Mouse (Mus musculus): ENCODE results near the gene Gm9573. TPM values are rescaled to one million over a fixed set of nuclear protein-coding genes. Genes with fewer than 3 reads are reported as not detected.

Gene Gm9573
- polyA plus RNA-seq, 1 experiment from 2014 or later, result not detected

DNA sequence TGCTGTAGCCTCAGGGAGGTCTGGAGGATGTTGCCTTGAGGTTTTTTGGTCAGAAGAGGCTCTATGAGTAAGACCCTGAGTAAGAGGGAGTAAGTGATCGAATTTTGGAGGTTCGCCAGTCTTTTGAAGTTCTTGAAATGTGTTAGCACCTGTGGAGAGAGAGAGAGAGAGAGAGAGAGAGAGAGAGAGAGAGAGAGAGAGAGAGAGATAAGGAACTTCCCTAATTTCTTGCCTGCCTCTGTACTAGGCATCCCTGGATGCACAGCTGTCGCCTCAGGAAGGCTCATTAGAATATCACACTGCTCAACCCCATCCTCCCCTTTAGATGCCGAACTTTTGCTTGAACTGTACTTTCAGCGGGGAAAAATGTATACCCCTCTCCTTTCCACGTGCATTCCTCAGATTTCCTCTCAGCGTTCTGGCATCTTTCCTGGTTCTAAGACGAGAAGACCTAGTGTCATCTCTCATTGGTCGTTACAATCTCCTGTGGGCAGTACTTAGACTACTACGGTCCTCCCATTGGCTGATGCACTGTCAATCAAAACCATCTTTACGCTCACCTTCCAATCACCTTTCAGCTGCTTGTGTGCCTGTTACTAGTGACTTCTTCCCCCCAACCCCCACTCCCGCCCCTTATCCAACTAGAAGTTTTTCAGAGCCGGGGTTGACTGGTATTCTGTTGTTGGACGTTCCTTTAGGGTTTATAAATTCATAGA lies 12.2 kb upstream of the Gm9573 start:
- 27% methylated on average over 14 of the region's 14 CpGs for WGBS
- H3K9me3 ChIP-seq, result no peaks in the 10 kb centered on the region
- ATAC-seq (replicated peaks), result peak; percentile 82

DNA sequence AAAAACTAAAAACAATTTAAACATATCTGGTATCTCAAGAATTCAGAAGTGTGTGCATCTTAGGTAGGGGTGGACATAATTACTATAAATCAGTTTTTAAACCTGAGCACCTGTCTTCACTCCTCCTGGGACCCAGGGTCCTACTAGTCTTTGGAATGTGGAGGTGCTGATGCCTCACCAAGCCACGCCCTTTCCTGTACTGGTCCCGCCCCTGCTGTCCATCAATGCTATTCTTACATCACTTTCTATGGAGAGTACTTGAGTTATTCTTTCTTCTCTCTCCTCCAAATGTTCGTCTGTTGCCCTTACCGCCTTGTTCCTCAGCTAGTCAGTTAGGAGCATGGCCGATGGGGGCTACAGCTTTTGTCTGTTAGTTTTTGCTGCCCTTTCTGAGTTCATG lies 9.9 kb upstream of the Gm9573 start:
- WGBS, result 39% methylated on average over 5 of the region's 5 CpGs
- Histone ChIP-seq H3K9ac (no peak overlapping the region), H3K4me2 (peak overlapping the region; percentile 74; the same call in 1 of the 2 replicates), H3K4me3 (no peak overlapping the region), H3K27me3 (replicated peaks) (peaks cover 8% of the 10 kb centered on the region), H3K4me1 (no peaks in the 10 kb centered on the region), H3K27ac (no peak overlapping the region), H3K9me3 (no peaks in the 10 kb centered on the region), H3K36me3 (replicated peaks) (no peaks in the 10 kb centered on the region)
- ATAC-seq (replicated peaks), result no peak; the same call in 1 of the 2 replicates

More for the DNA sequence above, 12.2 kb upstream of the Gm9573 start:
- H3K4me2 ChIP-seq, result peak overlapping the region; percentile 30
- no peak overlapping the region for H3K27ac ChIP-seq
- H3K9ac ChIP-seq, result no peak overlapping the region
- no peaks in the 10 kb centered on the region for H3K36me3 ChIP-seq (replicated peaks)
- peaks cover 8% of the 10 kb centered on the region for H3K27me3 ChIP-seq (replicated peaks)
- no peak overlapping the region for H3K4me3 ChIP-seq
- no peaks in the 10 kb centered on the region for H3K4me1 ChIP-seq

DNA sequence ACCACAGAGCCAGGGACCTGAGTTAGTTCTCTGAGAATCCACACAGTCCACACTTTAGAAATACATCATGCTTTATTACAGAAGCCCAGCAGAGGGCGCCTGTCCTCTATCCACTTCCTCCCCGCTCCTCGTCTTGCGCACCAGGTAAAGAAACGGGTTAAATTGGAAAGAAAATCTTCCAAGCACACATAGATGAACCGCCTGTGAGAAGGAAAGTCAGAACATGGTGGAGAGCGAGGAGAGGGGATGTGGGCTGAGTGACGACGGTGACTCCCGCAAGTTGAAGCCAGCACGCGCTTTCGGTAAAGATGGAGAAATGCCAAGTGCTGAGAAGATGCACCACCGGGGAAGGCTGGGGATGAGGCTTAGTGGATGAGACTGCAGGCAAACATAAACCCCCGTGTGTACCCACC lies 9.3 kb upstream of the Gm9573 start:
- under 1% methylated on average over 15 of the region's 15 CpGs for WGBS
- H3K4me3 ChIP-seq, result peak overlapping the region; percentile 43
- H3K27ac ChIP-seq, result peak overlapping the region; percentile 63
- peak overlapping the region; percentile 46 for H3K9ac ChIP-seq
- peak; percentile 81 for ATAC-seq (replicated peaks)
- peaks cover 8% of the 10 kb centered on the region for H3K27me3 ChIP-seq (replicated peaks)
- no peaks in the 10 kb centered on the region for H3K36me3 ChIP-seq (replicated peaks)
- peak overlapping the region; percentile 74 for H3K4me2 ChIP-seq
- no peaks in the 10 kb centered on the region for H3K9me3 ChIP-seq
- no peaks in the 10 kb centered on the region for H3K4me1 ChIP-seq

DNA sequence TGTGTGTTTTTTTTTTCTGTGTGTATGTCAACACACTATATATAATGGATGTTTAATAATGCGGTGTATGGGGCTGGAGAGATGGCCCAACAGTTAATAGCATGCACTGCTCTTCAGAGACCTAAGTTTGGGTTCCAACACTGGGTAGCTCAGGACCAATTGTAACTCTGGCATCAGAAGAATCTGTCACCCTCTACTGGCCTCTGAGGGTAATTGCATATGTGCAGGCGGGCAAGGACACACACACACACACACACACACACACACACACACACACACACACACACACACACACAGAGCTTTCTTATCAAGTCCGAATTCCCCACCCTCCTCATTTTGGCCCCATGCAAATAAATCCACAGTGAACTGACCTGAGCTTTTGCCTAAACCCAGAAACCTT lies 8.8 kb upstream of the Gm9573 start:
- Histone ChIP-seq H3K4me2 (no peak overlapping the region), H3K9me3 (no peaks in the 10 kb centered on the region)

DNA sequence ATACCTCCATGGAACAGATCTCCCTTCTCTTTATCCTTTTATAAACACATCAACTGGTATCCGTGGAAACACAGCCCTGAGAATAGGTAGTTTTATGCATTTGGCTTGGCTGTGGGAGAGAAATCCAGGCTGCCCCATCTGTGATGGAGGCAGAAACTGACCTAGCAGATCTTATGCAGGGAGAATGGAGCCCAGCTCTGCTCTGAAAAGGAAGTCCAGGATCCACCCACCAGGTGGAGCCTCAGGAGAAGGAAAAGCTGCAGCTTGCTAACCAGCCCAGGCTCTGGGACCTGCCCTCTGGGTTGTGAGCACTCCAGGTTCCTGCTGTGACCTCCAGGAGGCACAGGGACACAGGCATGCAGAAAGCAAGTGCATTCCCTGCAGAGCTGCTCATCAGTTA lies 7.6 kb upstream of the Gm9573 start:
- WGBS, result 14% methylated on average over 1 of the region's 1 CpGs
- no peak overlapping the region for H3K9ac ChIP-seq
- H3K36me3 ChIP-seq (replicated peaks), result no peaks in the 10 kb centered on the region
- H3K9me3 ChIP-seq, result no peaks in the 10 kb centered on the region
- no peak overlapping the region for H3K27ac ChIP-seq
- H3K27me3 ChIP-seq (replicated peaks), result peaks cover 8% of the 10 kb centered on the region
- ATAC-seq (replicated peaks), result 0 out of 2 replicates have a peak, but pooled peaks have one; percentile 34
- no peak overlapping the region for H3K4me2 ChIP-seq
- no peak overlapping the region for H3K4me3 ChIP-seq
- no peaks in the 10 kb centered on the region for H3K4me1 ChIP-seq

More for the DNA sequence above, 8.8 kb upstream of the Gm9573 start:
- Histone ChIP-seq H3K27me3 (replicated peaks) (peaks cover 8% of the 10 kb centered on the region), H3K27ac (no peak overlapping the region), H3K4me3 (no peak overlapping the region), H3K9ac (no peak overlapping the region), H3K4me1 (no peaks in the 10 kb centered on the region), H3K36me3 (replicated peaks) (no peaks in the 10 kb centered on the region)
- WGBS, result 87% methylated on average over 3 of the region's 3 CpGs
- no peak for ATAC-seq (replicated peaks)

DNA sequence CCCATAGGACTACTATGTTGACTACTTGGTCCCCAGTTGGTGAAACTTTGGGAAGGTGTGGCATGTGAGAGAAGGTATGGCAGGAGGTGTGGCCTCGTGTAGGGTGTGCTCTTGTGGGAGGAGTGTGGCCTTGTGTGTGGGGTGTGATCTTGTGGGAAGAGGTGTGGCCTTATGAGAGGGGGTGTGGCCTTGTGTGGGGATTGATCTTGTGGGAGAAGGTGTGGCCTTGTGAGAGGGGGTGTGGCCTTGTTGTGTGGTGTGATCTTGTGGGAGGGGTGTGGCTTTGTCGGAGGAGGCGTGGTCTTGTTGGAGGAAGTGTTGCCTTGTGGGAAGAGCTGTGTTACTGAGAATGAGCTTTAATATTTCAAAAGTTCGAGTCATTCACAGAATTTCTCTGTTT lies 9.3 kb downstream of the Gm9573 start:
- H3K9me3 ChIP-seq, result no peaks in the 10 kb centered on the region
- WGBS, result 78% methylated on average over 4 of the region's 4 CpGs
- no peaks in the 10 kb centered on the region for H3K36me3 ChIP-seq (replicated peaks)
- no peak overlapping the region for H3K27ac ChIP-seq
- H3K4me1 ChIP-seq, result no peaks in the 10 kb centered on the region
- ATAC-seq (replicated peaks), result no peak
- no peak overlapping the region for H3K4me2 ChIP-seq
- no peak overlapping the region for H3K9ac ChIP-seq
- H3K27me3 ChIP-seq (replicated peaks), result no peaks in the 10 kb centered on the region
- no peak overlapping the region for H3K4me3 ChIP-seq

DNA sequence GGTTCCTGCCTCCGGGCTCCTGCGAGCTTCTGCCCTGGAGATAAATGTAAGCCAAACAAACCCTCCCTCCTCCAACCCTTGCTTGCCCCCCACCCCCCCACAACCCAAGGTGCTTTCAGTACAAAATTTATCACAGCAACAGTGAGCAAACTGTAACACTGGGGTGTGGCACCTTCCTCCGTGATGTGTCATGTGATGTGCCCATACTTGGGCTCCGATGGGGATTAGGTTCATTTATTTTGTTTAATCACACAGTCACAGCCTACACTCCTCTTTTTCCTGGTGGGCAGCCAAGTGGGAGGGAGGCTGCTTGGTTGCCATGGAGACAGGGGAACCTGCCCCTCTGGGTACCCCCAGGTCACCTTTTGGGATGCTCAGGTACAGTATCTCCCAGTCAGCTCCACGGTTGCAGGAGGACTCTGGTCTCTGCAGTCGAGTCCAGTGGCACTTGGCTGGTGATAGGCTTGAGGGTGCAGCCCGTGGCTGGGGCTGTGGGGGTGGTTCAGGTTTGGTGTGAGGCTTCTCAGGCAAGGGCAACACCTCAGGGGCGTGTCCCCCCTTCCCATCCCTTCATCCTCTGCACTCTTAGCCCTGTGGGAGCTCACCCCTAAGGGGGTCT lies 24.6 kb downstream of the Gm9573 start:
- H3K27ac ChIP-seq, result no peak overlapping the region
- H3K4me2 ChIP-seq, result no peak overlapping the region
- no peaks in the 10 kb centered on the region for H3K4me1 ChIP-seq
- no peaks in the 10 kb centered on the region for H3K9me3 ChIP-seq
- no peak overlapping the region for H3K9ac ChIP-seq
- no peak for ATAC-seq (replicated peaks)
- H3K27me3 ChIP-seq (replicated peaks), result no peaks in the 10 kb centered on the region
- no peaks in the 10 kb centered on the region for H3K36me3 ChIP-seq (replicated peaks)
- 54% methylated on average over 8 of the region's 8 CpGs for WGBS
- H3K4me3 ChIP-seq, result no peak overlapping the region

DNA sequence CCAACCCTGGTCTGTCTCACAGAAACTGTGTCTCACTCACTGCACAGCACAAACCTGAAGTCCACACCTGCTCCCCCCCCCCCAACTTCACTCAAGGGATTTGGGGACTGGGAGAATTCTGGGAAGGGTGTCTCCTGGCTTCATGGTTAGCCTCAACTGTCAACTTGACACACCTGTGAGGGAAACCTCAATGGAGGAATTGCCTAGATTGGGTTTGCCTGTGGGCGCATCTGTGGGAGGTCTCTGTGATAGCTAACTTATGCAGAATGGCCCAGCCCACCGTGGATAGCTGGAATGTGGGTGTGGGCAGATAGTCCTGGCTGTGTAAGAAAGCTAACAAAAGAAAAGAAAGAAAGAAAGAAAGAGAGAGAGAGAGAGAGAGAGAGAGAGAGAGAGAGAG lies 25.2 kb downstream of the Gm9573 start, which contains the start of gene Sfta2:
Gene Sfta2 (plus strand): TSS at position 301 of the 400 bp plus-strand sequence.
- H3K36me3 ChIP-seq (replicated peaks), result no peaks in the 10 kb centered on the region
- H3K4me2 ChIP-seq, result no peak within 1 kb of the TSS
- H3K9me3 ChIP-seq, result no peaks in the 10 kb centered on the region
- no peak within 1 kb of the TSS for H3K9ac ChIP-seq
- ATAC-seq (replicated peaks), result no peak
- no peak within 1 kb of the TSS for H3K27ac ChIP-seq
- 76% methylated on average over 2 of the region's 2 CpGs for WGBS
- H3K4me1 ChIP-seq, result no peaks in the 10 kb centered on the region
- no peaks in the 10 kb centered on the region for H3K27me3 ChIP-seq (replicated peaks)
- H3K4me3 ChIP-seq, result no peak within 1 kb of the TSS

DNA sequence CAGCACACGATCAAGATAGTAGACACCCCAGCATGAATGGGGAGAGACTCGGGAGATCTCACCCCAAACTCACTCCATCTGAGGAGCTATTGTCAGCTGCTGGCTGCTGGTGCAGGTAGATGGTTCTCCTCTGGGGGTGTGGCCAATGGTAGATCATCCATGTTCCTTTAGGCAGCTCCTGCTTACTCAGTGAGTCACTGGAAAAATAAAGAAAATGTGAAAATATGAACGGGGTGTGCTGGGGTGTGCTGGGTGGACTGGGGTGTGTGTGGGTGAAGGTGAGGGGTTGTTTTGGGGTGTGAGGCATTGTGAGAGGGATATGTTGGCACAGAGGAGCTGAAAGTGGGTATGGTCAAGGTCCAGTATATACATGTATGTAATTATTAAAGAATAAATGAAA lies 29.0 kb downstream of the Gm9573 start:
- Histone ChIP-seq H3K27ac (no peak overlapping the region), H3K4me2 (no peak overlapping the region), H3K4me3 (no peak overlapping the region), H3K9me3 (no peaks in the 10 kb centered on the region), H3K27me3 (replicated peaks) (no peaks in the 10 kb centered on the region; the same call in 1 of the 2 replicates), H3K36me3 (replicated peaks) (no peaks in the 10 kb centered on the region), H3K9ac (no peak overlapping the region), H3K4me1 (no peaks in the 10 kb centered on the region)
- 94% methylated on average over 3 of the region's 3 CpGs for WGBS
- ATAC-seq (replicated peaks), result no peak

DNA sequence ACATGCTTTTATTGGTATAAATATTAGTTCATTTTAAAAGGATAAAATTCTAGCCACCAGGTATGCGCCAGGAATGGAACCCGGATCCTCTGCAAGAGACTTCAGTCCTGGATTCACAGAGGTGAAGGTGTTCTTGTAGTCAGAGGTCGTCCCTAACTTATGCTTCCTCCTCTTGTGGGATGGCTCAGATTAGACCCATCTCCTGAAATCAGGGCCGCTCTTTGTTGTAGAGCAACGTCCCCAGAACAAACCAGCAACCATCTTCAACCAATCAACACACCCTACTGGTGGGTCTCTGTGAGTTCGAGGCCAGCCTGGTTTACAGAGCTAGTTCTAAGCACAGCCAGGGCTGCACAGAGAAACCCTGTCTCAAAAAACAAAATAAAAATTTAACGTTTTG lies 32.0 kb downstream of the Gm9573 start:
- no peak overlapping the region for H3K27ac ChIP-seq
- H3K9me3 ChIP-seq, result no peaks in the 10 kb centered on the region
- no peak for ATAC-seq (replicated peaks)
- no peak overlapping the region for H3K4me3 ChIP-seq
- 86% methylated on average over 7 of the region's 7 CpGs for WGBS
- H3K27me3 ChIP-seq (replicated peaks), result no peaks in the 10 kb centered on the region; the same call in 1 of the 2 replicates
- no peaks in the 10 kb centered on the region for H3K36me3 ChIP-seq (replicated peaks)
- no peak overlapping the region for H3K4me2 ChIP-seq
- no peak overlapping the region for H3K9ac ChIP-seq
- H3K4me1 ChIP-seq, result 0 out of 2 replicates have a peak, but pooled peaks cover 6% of the 10 kb centered on the region

DNA sequence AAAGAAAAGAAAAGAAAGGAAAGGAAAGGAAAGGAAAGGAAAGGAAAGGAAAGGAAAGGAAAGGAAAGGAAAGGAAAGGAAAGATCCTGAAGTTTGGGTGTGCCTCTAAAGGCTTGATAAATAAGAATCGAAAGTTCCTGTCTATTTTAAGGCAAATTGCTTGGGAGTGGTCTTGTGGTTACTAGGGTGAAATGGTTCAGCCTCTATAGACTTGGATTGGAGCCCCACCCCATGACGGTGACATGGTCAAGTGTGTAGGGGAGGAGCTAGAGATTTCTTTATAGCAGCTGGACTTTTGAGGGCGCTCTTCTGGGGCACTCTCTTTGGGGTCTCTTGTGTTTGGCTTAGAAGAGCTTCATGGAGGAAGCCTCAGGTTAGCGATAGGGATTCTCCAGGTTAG lies 32.7 kb downstream of the Gm9573 start:
- Histone ChIP-seq H3K9ac (no peak overlapping the region), H3K36me3 (replicated peaks) (no peaks in the 10 kb centered on the region), H3K4me1 (0 out of 2 replicates have a peak, but pooled peaks cover 6% of the 10 kb centered on the region), H3K27me3 (replicated peaks) (no peaks in the 10 kb centered on the region; the same call in 1 of the 2 replicates), H3K9me3 (no peaks in the 10 kb centered on the region), H3K4me2 (no peak overlapping the region), H3K4me3 (no peak overlapping the region), H3K27ac (no peak overlapping the region)
- no peak for ATAC-seq (replicated peaks)
- WGBS, result 42% methylated on average over 4 of the region's 4 CpGs

DNA sequence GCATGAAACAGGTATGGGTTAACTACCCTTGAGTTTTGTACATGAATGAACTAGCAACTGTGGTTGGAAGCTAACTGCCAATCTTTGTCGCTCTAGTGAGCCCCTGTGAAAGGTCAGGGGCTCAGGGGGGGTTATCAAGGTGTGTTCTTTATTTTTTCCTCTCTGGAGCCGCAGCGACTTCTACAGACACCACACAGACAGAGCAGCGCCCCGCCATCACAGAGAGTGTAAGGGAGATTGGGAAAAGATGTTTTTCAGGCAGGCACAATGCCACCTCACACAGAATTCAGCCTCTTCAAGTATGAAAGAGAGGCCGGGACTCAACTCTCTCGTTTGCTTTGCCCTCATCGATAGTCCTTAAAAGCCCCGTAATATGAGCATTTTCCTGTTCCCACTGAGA lies 34.3 kb downstream of the Gm9573 start:
- Histone ChIP-seq H3K9ac (no peak overlapping the region), H3K27ac (no peak overlapping the region), H3K36me3 (replicated peaks) (no peaks in the 10 kb centered on the region), H3K9me3 (no peaks in the 10 kb centered on the region), H3K4me3 (no peak overlapping the region), H3K4me1 (0 out of 2 replicates have a peak, but pooled peaks cover 6% of the 10 kb centered on the region), H3K4me2 (no peak overlapping the region), H3K27me3 (replicated peaks) (no peaks in the 10 kb centered on the region; the same call in 1 of the 2 replicates)
- ATAC-seq (replicated peaks), result no peak
- WGBS, result 90% methylated on average over 9 of the region's 9 CpGs

Data from midbrain, embryonic 15.5 days (tissue).